Mouse (Mus musculus) adrenal gland, postnatal 14 days (tissue): ENCODE measurements around the gene Actrt2. TPM values are rescaled to one million over a fixed set of nuclear protein-coding genes. Genes with fewer than 3 reads are reported as not detected.

Source experiments
- DNase-seq: peaks from one replicate; pipeline ENCODE4 v3.0.0; 2021; ENCODE audit warnings: mixed read lengths
- total RNA-seq: library from RNA; stranded (reverse); gene quantifications from 2 replicates; pipeline ENCODE4 v1.2.3, GENCODE M21; 2021

Actrt2 gene
- total RNA-seq, 1 experiment from 2014 or later, result not detected

DNA sequence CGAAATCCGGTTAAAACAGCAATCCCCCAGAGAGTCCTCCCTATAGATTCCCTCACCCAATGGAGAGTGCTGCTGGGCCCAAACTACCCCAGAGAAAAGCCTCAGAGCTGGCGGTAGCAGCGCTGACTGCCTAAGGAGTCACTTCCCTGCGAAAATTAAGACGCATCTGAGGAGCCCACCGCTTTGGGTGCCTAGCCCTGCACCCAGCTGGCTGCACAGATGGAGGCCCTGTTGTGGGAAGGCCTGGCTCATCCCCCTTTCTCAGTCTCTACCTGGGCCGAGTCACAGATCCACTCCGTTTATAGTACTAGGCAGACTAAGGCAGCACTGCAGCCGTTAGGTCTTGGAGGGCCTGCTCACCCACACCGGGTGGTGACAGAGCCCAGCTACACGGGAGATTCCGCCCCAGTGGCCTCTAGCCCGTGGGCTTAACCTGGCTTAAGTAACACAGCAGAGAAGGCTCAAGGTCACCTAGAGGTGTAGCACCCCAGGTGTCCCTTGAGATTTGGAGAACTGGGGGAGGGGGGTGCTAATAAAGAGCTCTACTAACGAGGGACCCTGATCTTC lies 29.3 kb downstream of the Actrt2 start:
- no peak for DNase-seq

DNA sequence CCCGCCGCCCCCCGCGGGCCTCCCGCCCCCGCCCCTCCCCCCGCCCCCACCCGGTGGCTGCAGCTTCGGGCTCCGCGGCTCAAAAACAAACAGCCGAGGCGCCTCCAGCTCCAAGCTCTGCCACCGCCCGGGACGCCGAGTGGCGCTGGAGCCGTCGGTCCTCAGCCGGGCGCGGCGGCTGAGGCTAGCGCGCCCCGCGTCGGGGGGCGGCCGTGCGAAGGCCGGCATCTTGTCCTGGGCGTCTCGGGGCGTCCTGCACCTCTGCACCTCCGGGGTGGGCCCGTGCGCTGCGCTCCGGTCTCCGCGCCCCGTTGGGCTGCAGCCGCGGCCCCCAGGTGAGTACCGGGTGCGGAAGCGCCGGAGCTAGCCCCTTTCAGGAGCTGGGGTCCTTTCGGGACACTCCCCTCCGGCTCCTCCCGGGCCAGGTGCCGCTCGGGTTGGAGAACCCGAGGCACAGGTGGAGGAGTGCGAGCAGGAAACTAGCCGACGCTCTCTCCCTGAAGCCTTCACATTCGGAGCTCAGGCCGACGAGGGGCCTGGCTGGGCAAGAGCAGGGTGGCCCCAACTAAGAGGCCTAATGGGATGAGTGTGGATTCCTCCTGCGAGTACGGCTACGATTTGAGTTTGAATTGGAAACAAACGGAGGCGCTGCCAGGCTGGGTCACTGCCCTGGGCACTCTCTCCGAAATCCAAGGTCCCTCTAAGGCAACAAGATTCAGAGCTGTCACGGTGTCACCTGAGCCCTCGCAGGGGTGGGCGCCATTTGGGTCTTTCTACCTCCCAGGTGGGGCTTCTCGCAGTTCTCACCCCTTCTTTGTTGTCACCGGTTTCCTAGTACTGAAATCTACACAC lies 30.0 kb downstream of the Actrt2 start:
- DNase-seq, result no peak

DNA sequence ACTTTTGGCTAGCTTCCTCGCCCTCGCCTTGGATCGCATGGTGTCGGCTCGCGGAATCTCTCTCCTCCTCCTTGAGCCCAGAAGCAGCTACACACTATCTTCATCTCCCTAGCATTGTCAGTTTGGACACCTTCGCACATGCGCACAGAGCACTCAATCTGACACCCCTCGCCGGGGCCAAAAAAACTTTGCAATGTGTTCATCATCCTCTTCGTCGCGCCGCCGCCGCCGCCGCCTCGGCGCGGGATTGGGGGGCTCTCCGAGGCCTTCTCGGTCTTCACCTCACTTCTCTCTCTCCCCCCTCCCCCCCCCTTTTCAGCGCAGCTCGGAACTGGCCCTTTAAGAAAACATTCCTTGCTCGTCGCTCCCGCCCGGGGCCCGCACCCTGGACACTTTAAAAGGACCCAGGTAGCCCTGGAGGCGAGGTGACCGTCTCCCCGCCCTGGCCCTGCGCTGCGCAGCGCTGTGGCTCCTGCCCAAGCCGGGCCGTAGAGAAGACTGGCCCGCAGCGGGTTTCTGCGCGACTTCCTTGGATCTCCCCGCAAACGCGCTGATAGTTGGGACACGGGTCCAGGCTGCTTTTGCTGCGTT lies 30.9 kb downstream of the Actrt2 start, which contains the start of gene Prdm16:
Gene Prdm16 (minus strand): TSS at position 153 of the 591 bp plus-strand sequence.
- DNase-seq, result peak; percentile 46

DNA sequence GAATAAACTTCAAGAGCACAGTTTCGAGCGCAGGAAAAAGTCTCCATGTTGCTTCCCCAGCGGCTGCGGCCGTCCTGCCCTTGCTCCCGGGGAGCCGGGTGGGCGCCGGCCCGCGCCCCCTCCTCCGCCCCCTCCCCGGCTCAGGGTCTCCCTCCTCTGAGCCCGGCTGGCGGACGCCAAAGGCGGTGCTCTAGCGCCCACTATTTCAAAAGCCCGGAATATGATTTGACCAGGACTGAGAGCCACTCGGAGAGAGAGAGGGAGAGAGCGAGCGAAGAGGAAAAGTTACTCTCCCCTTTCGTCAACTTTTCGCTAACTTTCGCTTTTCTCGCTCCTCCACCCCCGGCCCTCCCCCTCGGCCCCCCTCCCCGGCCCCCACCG lies 31.6 kb downstream of the Actrt2 start:
- no peak for DNase-seq

DNA sequence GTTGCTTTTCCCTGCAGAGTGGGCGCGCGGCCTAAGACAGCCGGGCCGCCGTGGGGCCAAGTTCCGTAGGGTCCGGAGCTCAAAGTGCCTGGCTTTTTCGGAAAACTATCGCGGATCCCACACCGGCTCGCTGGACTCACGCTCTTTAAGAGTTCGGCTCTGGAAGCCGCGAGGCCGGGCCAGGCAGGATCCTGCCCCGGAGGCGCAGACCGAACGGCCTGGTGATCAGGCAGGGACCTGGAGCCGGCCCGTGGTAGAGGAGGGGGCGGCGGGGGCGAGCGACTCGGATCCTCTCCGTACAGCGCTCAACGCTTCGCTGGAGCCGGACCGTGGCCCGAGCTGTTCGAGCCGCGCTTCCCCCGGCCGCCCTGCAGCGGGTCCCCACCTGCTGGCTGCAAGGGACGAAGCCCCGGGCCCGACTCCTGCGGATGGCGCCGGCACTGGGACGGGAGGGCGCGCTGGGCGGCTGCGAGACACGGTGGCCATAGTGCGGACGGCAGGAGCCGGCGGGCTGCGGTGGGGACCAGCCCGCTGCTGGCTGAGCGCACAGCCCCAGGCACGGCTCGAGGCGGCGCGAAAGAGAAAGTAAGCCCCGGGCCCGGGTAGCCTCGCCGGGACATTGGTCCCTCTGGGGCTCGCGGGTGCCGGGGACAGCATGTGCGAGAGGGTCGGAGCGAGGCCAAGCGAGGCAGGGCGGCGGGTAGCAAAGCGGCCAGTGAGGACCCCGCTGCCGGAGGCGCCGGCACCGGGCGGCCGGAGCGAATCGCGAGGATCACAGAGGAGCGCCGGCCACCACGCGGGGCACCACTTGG lies 32.2 kb downstream of the Actrt2 start:
- peak; percentile 68 for DNase-seq

DNA sequence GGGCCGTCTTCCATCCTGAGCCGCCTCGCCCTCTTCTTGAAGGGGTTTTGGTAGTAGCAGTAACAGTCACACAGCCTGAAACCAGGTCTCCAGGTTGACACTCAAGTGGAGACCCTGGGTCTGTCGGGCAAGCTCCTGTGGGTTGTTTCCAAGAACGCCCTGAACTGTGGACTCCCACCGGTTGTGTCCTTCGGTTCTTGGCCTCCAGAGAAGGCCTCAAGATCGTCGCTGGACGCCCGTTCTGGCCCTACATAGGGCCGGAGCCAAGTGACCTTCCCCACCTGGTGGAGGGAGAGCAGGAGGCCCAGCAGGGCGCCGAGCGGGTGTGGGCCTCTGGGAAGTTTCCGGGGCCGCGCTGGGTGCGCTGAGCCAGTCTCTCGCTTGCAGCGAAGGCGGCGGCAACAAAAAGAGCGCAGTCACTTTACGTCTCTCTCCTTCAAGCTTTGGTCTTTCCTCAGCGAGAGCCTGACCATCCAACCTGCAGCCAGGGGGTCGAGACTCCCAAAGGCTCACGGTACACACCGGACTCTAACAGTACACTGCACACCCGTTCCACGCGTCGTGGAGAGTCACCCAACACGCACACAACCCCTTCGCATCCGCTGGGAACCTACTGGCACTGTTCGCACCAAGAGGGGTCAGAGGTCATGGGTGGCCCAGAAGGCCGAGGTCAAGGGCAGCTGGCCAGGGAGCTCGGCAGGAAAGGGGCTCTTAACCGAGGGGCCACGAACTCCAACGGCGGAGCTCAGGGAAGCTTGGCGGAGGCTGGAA lies 33.0 kb downstream of the Actrt2 start:
- no peak for DNase-seq

DNA sequence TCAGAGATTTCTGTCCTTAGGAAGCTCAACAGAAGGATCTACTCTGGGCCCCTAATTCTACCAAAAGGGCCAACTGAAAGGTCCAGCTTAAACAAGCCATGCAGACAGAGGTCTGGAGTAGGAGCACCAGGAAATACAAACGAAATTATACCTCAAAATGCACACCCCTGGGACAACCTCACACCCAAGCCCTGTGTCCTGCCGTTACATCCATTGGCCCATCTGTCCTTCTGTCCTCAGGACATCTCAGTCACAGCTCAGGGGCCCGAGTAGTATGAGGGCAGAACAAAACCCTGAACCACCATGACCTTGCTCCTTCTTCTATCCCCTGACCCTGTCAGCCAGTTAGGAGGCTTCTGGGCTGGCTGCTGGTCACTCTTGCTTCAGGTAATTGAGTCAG lies 33.7 kb downstream of the Actrt2 start:
- DNase-seq, result no peak

DNA sequence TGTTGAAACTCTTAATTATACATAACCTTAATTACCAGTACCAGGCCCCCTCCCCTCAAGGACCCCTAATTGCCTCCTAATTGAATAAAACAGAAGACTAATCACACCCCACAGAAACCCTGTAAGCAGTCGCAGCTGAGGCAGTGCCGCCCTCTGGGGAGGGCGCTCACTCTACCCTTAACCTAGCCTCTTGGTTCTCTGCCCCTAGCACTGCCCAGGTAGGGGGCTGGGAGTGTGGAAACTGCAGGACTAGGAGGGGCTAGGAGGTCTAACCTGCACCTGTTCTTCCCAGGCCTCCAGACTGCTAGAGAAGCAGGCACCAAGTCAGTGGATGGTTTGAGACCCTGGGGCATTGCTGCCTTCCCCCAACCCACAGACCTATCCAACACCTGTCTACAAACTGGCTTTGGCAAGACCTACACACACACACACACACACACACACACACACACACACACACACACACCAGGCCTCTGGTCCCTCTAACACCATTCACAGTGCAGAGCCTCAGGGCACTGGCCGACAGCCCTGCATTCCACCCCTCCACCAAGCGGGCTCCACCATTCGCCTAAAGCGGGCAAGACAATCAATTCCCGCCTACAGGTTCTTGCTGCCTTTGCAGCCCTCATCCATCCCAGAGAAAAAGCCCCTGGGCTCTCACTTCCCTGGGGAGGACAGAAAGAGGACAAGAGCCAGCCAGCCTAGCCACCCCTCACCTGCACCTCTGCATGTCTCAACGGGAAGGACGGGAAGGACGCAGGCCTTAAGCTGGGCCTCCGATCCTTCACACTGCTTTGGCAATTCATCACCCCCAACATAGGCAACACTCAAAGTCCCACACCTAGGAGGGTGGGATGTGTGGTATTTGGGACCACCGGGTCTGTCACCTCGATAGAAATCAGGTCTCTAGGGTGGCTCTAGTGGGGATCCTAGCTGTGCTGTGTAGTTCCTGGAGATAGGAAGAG lies 34.6 kb downstream of the Actrt2 start:
- DNase-seq, result no peak

DNA sequence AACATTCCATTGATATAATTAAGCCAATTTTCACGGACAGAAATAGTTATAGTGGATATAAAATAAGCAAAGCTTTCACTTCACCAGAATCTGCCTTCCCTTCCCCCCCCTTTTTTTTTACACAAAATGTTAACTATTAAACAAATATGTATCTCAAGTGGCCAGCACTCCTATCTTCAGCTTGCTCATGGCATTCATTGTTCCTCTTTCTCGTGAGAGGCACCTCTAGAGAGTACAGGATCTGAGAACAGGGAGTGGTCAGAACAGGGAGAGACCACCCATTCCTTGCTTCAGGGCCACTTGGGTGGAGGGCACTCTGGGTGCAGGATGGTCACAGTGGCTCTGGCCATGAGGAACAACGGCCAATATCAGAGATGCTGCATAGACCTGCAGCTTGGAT lies 36.9 kb downstream of the Actrt2 start:
- DNase-seq, result no peak

DNA sequence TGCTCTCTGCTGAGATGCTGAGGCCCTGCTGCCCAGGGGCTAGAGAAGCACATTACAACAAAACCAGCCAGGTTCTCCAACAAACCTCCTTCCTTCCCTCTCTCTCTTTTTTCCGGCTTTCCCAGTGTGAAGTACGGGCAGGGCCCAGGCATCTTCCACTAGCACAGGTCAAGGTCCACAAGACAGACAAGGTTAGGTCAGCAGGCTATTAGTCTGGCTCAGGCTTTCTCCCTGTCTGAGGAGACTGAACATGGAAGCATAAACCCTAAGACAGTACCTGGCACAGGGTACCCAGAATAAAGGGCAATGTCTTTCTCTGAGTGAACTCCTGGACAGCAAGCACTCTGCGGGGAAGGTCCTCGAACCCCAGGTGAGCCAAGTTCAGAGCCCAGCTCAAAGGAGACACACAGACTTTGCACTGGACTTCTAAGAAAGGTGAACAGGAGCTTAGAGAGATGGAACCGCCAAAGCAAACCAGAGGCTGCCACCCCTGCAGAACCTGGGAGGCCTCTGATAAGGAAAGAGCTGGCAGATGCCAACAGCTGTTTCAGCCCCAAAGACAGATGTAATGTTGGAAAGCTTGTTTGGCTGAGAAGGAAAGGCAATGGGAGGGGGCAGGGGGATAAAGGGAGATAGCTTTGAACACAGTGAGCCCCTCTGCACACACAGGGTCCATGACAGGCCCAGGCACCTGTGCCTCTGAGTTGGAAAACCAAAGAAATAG lies 40.1 kb downstream of the Actrt2 start:
- no peak for DNase-seq

DNA sequence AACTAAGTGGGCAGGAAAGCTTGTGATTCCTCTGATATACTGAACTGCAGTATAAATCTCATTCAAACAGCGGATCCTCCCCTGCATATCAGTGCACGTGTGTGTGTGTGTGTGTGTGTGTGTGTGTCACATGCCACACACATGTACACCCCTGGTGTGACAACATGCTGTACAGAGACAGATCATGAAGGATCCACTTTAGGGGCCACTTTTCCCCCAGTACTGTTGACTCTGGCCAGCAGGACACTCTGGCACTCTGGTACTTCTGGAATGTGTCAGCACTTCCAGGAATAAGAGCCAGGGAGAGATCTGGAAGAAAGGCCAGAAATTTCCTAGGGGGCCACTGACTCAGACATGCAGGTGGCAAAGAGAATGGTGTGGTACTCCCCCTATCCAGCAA lies 41.4 kb downstream of the Actrt2 start:
- no peak for DNase-seq

DNA sequence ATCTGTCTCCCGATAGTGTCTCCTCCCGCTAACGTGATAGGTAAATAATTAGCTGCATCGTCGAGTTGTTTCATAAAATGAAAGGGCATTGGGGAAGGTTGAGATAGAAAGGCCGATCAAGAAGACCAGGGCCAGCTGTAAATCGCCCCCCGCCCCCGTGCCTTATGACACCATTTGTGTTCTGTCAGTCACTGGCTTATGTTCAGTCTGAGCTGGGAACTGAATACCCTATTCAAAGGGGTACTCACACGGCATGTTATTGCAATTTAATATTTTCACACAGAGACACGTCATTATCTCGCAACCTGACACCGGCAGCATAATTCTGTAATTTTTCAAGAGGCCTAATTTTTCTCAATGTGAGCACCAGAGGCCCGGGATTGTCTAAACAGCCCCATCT lies 42.0 kb downstream of the Actrt2 start:
- no peak for DNase-seq

DNA sequence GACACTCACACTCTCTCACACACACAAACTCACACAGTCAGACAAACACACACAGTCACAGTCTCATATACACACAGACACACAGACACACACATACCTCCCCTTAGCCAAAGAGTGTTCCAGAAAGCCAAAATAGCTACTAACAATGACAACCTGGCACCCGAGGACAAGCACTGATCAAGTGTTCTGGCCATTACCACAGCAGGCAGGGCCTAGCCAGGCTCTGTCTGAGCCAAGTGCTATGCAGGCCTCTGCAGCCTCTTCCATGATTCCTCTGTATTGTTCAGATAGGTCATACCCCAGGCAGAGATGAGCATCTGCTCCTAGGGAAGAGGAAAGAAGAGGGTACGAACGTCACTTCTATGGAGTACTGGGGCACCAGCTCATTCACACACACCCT lies 44.4 kb downstream of the Actrt2 start:
- DNase-seq, result no peak

DNA sequence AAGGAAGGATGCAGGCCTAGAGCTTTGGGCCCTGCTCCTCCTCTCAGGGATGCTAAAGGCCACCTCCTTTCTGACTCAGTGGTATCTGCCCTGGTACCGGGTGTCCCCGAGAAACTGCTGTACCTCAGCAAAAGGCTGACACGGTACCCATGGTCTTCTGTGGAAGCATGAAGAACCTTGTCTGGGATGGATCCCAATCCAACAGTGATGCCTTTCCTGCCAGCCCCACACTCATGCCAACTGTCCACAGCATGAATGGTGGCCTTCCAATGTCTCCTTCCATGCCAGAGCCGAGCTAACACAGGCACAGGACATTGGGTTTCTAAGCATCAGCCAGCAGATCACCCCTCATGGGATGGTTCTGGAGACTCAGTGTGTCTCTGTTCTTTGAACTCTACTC lies 45.1 kb downstream of the Actrt2 start:
- DNase-seq, result no peak

Other genes starting within 250 kb of the Actrt2 start
- gene Prdm16, start 31.0 kb downstream of the Actrt2 start, total RNA-seq, result 10.2 and 12.7 TPM in 2 replicates
- gene Ttc34, start 169.6 kb upstream of the Actrt2 start, total RNA-seq, result 0.15 and 0.19 TPM in 2 replicates
- gene Mmel1, start 201.7 kb upstream of the Actrt2 start, total RNA-seq, result 0.68 and 1.6 TPM in 2 replicates
- gene Fam213b, start 231.3 kb upstream of the Actrt2 start, total RNA-seq, result 51.9 and 52.6 TPM in 2 replicates